Mouse (Mus musculus): ENCODE results near the gene Cd4. TPM values are rescaled to one million over a fixed set of nuclear protein-coding genes. Genes with fewer than 3 reads are reported as not detected.
A peak's percentile ranks its signal among the peaks of the same experiment; 100 is the strongest.

Cd4 gene
- polyA plus RNA-seq, 1 experiment from 2014 or later, result 0.06 TPM

- H3K4me2 ChIP-seq (ENCODE audit: low read length), result peak overlapping the region; percentile 93
- peaks cover 54% of the 10 kb centered on the region for H3K4me1 ChIP-seq (replicated peaks; ENCODE audit: control insufficient read depth, insufficient read depth, low read length)
- peaks cover 14% of the 10 kb centered on the region for H3K36me3 ChIP-seq (ENCODE audit: control insufficient read depth, insufficient read depth)
- peak overlapping the region; percentile 100 for H3K27ac ChIP-seq (ENCODE audit: low read length)
- peak overlapping the region; percentile 78 for H3K4me3 ChIP-seq (replicated peaks; ENCODE audit: low read length)
- peak; percentile 66 for ATAC-seq
- peak overlapping the region; percentile 99 for H3K9ac ChIP-seq (replicated peaks; ENCODE audit: low read depth, low read length)
- no peaks in the 10 kb centered on the region for H3K9me3 ChIP-seq (ENCODE audit: control insufficient read depth, low read length)
- no peaks in the 10 kb centered on the region for H3K27me3 ChIP-seq (replicated peaks; ENCODE audit: control insufficient read depth, insufficient read depth, low read length)
- under 1% methylated on average over 46 of the region's 67 CpGs for WGBS
These were observed 28.9 kb upstream of the Cd4 start for GRCm38 (mm10) chr6:124916695-124917517.

- Histone ChIP-seq H3K4me1 (replicated peaks; ENCODE audit: control insufficient read depth, insufficient read depth, low read length) (peaks cover 57% of the 10 kb centered on the region), H3K4me2 (ENCODE audit: low read length) (peak overlapping the region; percentile 93), H3K27me3 (replicated peaks; ENCODE audit: control insufficient read depth, insufficient read depth, low read length) (no peaks in the 10 kb centered on the region), H3K27ac (ENCODE audit: low read length) (peak overlapping the region; percentile 100), H3K9ac (replicated peaks; ENCODE audit: low read depth, low read length) (peak overlapping the region; percentile 99), H3K4me3 (replicated peaks; ENCODE audit: low read length) (peak overlapping the region; percentile 78), H3K36me3 (ENCODE audit: control insufficient read depth, insufficient read depth) (peaks cover 14% of the 10 kb centered on the region), H3K9me3 (ENCODE audit: control insufficient read depth, low read length) (no peaks in the 10 kb centered on the region)
- ATAC-seq, result no peak
- 0% methylated on average over 12 of the region's 12 CpGs for WGBS
These were observed 28.1 kb upstream of the Cd4 start for GRCm38 (mm10) chr6:124915942-124916694.

- peak overlapping the region; percentile 78 for H3K4me3 ChIP-seq (replicated peaks; ENCODE audit: low read length)
- H3K9me3 ChIP-seq (ENCODE audit: control insufficient read depth, low read length), result no peaks in the 10 kb centered on the region
- no peaks in the 10 kb centered on the region for H3K27me3 ChIP-seq (replicated peaks; ENCODE audit: control insufficient read depth, insufficient read depth, low read length)
- no peak for ATAC-seq
- peaks cover 14% of the 10 kb centered on the region for H3K36me3 ChIP-seq (ENCODE audit: control insufficient read depth, insufficient read depth)
- peak overlapping the region; percentile 99 for H3K9ac ChIP-seq (replicated peaks; ENCODE audit: low read depth, low read length)
- 4% methylated on average over 21 of the region's 22 CpGs for WGBS
- H3K4me1 ChIP-seq (replicated peaks; ENCODE audit: control insufficient read depth, insufficient read depth, low read length), result peaks cover 50% of the 10 kb centered on the region
- H3K27ac ChIP-seq (ENCODE audit: low read length), result peak overlapping the region; percentile 100
- peak overlapping the region; percentile 93 for H3K4me2 ChIP-seq (ENCODE audit: low read length)
These were observed 27.3 kb upstream of the Cd4 start for GRCm38 (mm10) chr6:124915160-124915941.

GRCm38 (mm10) chr6:124914511-124914910 is 26.5 kb upstream of the Cd4 start:
- Histone ChIP-seq H3K9me3 (ENCODE audit: control insufficient read depth, low read length) (no peaks in the 10 kb centered on the region), H3K4me1 (replicated peaks; ENCODE audit: control insufficient read depth, insufficient read depth, low read length) (peaks cover 50% of the 10 kb centered on the region), H3K4me3 (replicated peaks; ENCODE audit: low read length) (peak overlapping the region; percentile 78), H3K27me3 (replicated peaks; ENCODE audit: control insufficient read depth, insufficient read depth, low read length) (no peaks in the 10 kb centered on the region), H3K4me2 (ENCODE audit: low read length) (peak overlapping the region; percentile 93), H3K36me3 (ENCODE audit: control insufficient read depth, insufficient read depth) (peaks cover 14% of the 10 kb centered on the region), H3K27ac (ENCODE audit: low read length) (peak overlapping the region; percentile 21; the same call in 1 of the 2 replicates), H3K9ac (replicated peaks; ENCODE audit: low read depth, low read length) (peak overlapping the region; percentile 99)
- 80% methylated on average over 7 of the region's 7 CpGs for WGBS
- no peak for ATAC-seq

- Histone ChIP-seq H3K36me3 (ENCODE audit: control insufficient read depth, insufficient read depth) (peaks cover 14% of the 10 kb centered on the region), H3K27ac (ENCODE audit: low read length) (0 out of 2 replicates have a peak overlapping the region, but pooled peaks have one; percentile 9), H3K9ac (replicated peaks; ENCODE audit: low read depth, low read length) (no peak overlapping the region), H3K27me3 (replicated peaks; ENCODE audit: control insufficient read depth, insufficient read depth, low read length) (no peaks in the 10 kb centered on the region), H3K9me3 (ENCODE audit: control insufficient read depth, low read length) (no peaks in the 10 kb centered on the region), H3K4me3 (replicated peaks; ENCODE audit: low read length) (no peak overlapping the region), H3K4me1 (replicated peaks; ENCODE audit: control insufficient read depth, insufficient read depth, low read length) (peaks cover 44% of the 10 kb centered on the region), H3K4me2 (ENCODE audit: low read length) (no peak overlapping the region)
- ATAC-seq, result no peak
- WGBS, result 76% methylated on average over 14 of the region's 14 CpGs
These were observed 25.8 kb upstream of the Cd4 start for GRCm38 (mm10) chr6:124913721-124914285.

- Histone ChIP-seq H3K9ac (replicated peaks; ENCODE audit: low read depth, low read length) (no peak overlapping the region), H3K27me3 (replicated peaks; ENCODE audit: control insufficient read depth, insufficient read depth, low read length) (no peaks in the 10 kb centered on the region), H3K4me3 (replicated peaks; ENCODE audit: low read length) (no peak overlapping the region), H3K27ac (ENCODE audit: low read length) (no peak overlapping the region), H3K36me3 (ENCODE audit: control insufficient read depth, insufficient read depth) (peaks cover 14% of the 10 kb centered on the region), H3K4me2 (ENCODE audit: low read length) (no peak overlapping the region), H3K4me1 (replicated peaks; ENCODE audit: control insufficient read depth, insufficient read depth, low read length) (peaks cover 38% of the 10 kb centered on the region), H3K9me3 (ENCODE audit: control insufficient read depth, low read length) (no peaks in the 10 kb centered on the region)
- ATAC-seq, result no peak
- WGBS, result 74% methylated on average over 6 of the region's 6 CpGs
These were observed 25.2 kb upstream of the Cd4 start for GRCm38 (mm10) chr6:124913214-124913613.

GRCm38 (mm10) chr6:124911533-124912218 is 23.7 kb upstream of the Cd4 start, which contains the start of gene Lag3:
Lag3 (minus strand) TSS chr6:124911705.
- ATAC-seq, result no peak
- Histone ChIP-seq H3K4me3 (replicated peaks; ENCODE audit: low read length) (no peak within 1 kb of the TSS), H3K4me1 (replicated peaks; ENCODE audit: control insufficient read depth, insufficient read depth, low read length) (peaks cover 36% of the 10 kb centered on the region), H3K4me2 (ENCODE audit: low read length) (no peak within 1 kb of the TSS), H3K9ac (replicated peaks; ENCODE audit: low read depth, low read length) (0 out of 2 replicates have a peak within 1 kb of the TSS, but pooled peaks have one; percentile 23), H3K27me3 (replicated peaks; ENCODE audit: control insufficient read depth, insufficient read depth, low read length) (no peaks in the 10 kb centered on the region), H3K36me3 (ENCODE audit: control insufficient read depth, insufficient read depth) (peaks cover 14% of the 10 kb centered on the region), H3K27ac (ENCODE audit: low read length) (no peak within 1 kb of the TSS), H3K9me3 (ENCODE audit: control insufficient read depth, low read length) (no peaks in the 10 kb centered on the region)
- WGBS, result 27% methylated on average over 8 of the region's 13 CpGs

- H3K27ac ChIP-seq (ENCODE audit: low read length), result no peak overlapping the region
- no peaks in the 10 kb centered on the region for H3K27me3 ChIP-seq (replicated peaks; ENCODE audit: control insufficient read depth, insufficient read depth, low read length)
- 5% methylated on average over 32 of the region's 32 CpGs for WGBS
- peak overlapping the region; percentile 27; the same call in 1 of the 2 replicates for H3K9ac ChIP-seq (replicated peaks; ENCODE audit: low read depth, low read length)
- no peaks in the 10 kb centered on the region for H3K9me3 ChIP-seq (ENCODE audit: control insufficient read depth, low read length)
- ATAC-seq, result 0 out of 2 replicates have a peak, but pooled peaks have one; percentile 13
- H3K4me3 ChIP-seq (replicated peaks; ENCODE audit: low read length), result no peak overlapping the region
- H3K4me1 ChIP-seq (replicated peaks; ENCODE audit: control insufficient read depth, insufficient read depth, low read length), result peaks cover 30% of the 10 kb centered on the region
- H3K36me3 ChIP-seq (ENCODE audit: control insufficient read depth, insufficient read depth), result peaks cover 14% of the 10 kb centered on the region
- H3K4me2 ChIP-seq (ENCODE audit: low read length), result peak overlapping the region; percentile 22
These were observed 22.0 kb upstream of the Cd4 start for GRCm38 (mm10) chr6:124910032-124910431.
